Mouse (Mus musculus): ENCODE measurements around the gene Gzf1. TPM values are rescaled to one million over a fixed set of nuclear protein-coding genes. Genes with fewer than 3 reads are reported as not detected.
A peak's percentile ranks its signal among the peaks of the same experiment; 100 is the strongest.

Gzf1 gene
- polyA plus RNA-seq, 2 experiments = 15.3 to 21.6 TPM

- DNase-seq (ENCODE audit: low spot score) = peak; percentile 70
- H3K4me1 ChIP-seq (ENCODE audit: control insufficient read depth, insufficient read depth, low read length) = no peaks in the 10 kb centered on the region
- no peak overlapping the region for H3K4me3 ChIP-seq (replicated peaks; ENCODE audit: low read length)
- no peak overlapping the region for H3K4me2 ChIP-seq (replicated peaks; ENCODE audit: low read depth, low read length, severe bottlenecking)
- H3K27me3 ChIP-seq (ENCODE audit: control insufficient read depth, insufficient read depth, low read length) = no peaks in the 10 kb centered on the region
- no peak overlapping the region for H3K27ac ChIP-seq (replicated peaks; ENCODE audit: low read depth, low read length)
- ATAC-seq (ENCODE audit: low FRiP score, low read depth) = peak; percentile 19; the same call in 1 of the 2 replicates
- H3K9ac ChIP-seq (ENCODE audit: low read depth, low read length, severe bottlenecking) = no peak overlapping the region
- no peaks in the 10 kb centered on the region for H3K9me3 ChIP-seq (ENCODE audit: control insufficient read depth, low read length)
- 82% methylated on average over 15 of the region's 15 CpGs for WGBS
- no peak for TF ChIP-seq POLR2A (IDR thresholded peaks at IDR 0.05; ENCODE audit: borderline replicate concordance, extremely low read depth, insufficient read depth, insufficient read length)
- H3K36me3 ChIP-seq (ENCODE audit: control insufficient read depth, insufficient read depth, low read length) = peaks cover 9% of the 10 kb centered on the region
Observed at GRCm38 (mm10) chr2:148706409-148707201, 25.8 kb downstream of the Gzf1 start.

GRCm38 (mm10) chr2:148707202-148707530 lies 26.3 kb downstream of the Gzf1 start:
- Histone ChIP-seq H3K4me3 (replicated peaks; ENCODE audit: low read length) (no peak overlapping the region), H3K9ac (ENCODE audit: low read depth, low read length, severe bottlenecking) (no peak overlapping the region), H3K9me3 (ENCODE audit: control insufficient read depth, low read length) (no peaks in the 10 kb centered on the region), H3K4me1 (ENCODE audit: control insufficient read depth, insufficient read depth, low read length) (no peaks in the 10 kb centered on the region), H3K36me3 (ENCODE audit: control insufficient read depth, insufficient read depth, low read length) (peaks cover 9% of the 10 kb centered on the region; the same call in 1 of the 2 replicates), H3K27ac (replicated peaks; ENCODE audit: low read depth, low read length) (no peak overlapping the region), H3K4me2 (replicated peaks; ENCODE audit: low read depth, low read length, severe bottlenecking) (no peak overlapping the region), H3K27me3 (ENCODE audit: control insufficient read depth, insufficient read depth, low read length) (no peaks in the 10 kb centered on the region)
- DNase-seq (ENCODE audit: low spot score) (no peak), ATAC-seq (ENCODE audit: low FRiP score, low read depth) (no peak)
- 85% methylated on average over 6 of the region's 6 CpGs for WGBS
- TF ChIP-seq POLR2A (IDR thresholded peaks at IDR 0.05; ENCODE audit: borderline replicate concordance, extremely low read depth, insufficient read depth, insufficient read length) = no peak

- TF ChIP-seq POLR2A (IDR thresholded peaks at IDR 0.05; ENCODE audit: borderline replicate concordance, extremely low read depth, insufficient read depth, insufficient read length) = no peak
- no peak overlapping the region for H3K9ac ChIP-seq (ENCODE audit: low read depth, low read length, severe bottlenecking)
- no peak overlapping the region for H3K27ac ChIP-seq (replicated peaks; ENCODE audit: low read depth, low read length)
- 0 out of 2 replicates have a peak, but pooled peaks cover 1% of the 10 kb centered on the region for H3K36me3 ChIP-seq (ENCODE audit: control insufficient read depth, insufficient read depth, low read length)
- H3K9me3 ChIP-seq (ENCODE audit: control insufficient read depth, low read length) = no peaks in the 10 kb centered on the region
- no peaks in the 10 kb centered on the region for H3K27me3 ChIP-seq (ENCODE audit: control insufficient read depth, insufficient read depth, low read length)
- no peak for DNase-seq (ENCODE audit: low spot score)
- WGBS = 67% methylated on average over 3 of the region's 3 CpGs
- ATAC-seq (ENCODE audit: low FRiP score, low read depth) = no peak
- no peaks in the 10 kb centered on the region for H3K4me1 ChIP-seq (ENCODE audit: control insufficient read depth, insufficient read depth, low read length)
- no peak overlapping the region for H3K4me2 ChIP-seq (replicated peaks; ENCODE audit: low read depth, low read length, severe bottlenecking)
- H3K4me3 ChIP-seq (replicated peaks; ENCODE audit: low read length) = no peak overlapping the region
Observed at GRCm38 (mm10) chr2:148712326-148712725, 31.5 kb downstream of the Gzf1 start.

- TF ChIP-seq POLR2A (IDR thresholded peaks at IDR 0.05; ENCODE audit: borderline replicate concordance, extremely low read depth, insufficient read depth, insufficient read length) = no peak
- Histone ChIP-seq H3K4me1 (ENCODE audit: control insufficient read depth, insufficient read depth, low read length) (no peaks in the 10 kb centered on the region), H3K27me3 (ENCODE audit: control insufficient read depth, insufficient read depth, low read length) (no peaks in the 10 kb centered on the region), H3K4me3 (replicated peaks; ENCODE audit: low read length) (no peak overlapping the region), H3K36me3 (ENCODE audit: control insufficient read depth, insufficient read depth, low read length) (no peaks in the 10 kb centered on the region), H3K9me3 (ENCODE audit: control insufficient read depth, low read length) (no peaks in the 10 kb centered on the region), H3K4me2 (replicated peaks; ENCODE audit: low read depth, low read length, severe bottlenecking) (no peak overlapping the region), H3K9ac (ENCODE audit: low read depth, low read length, severe bottlenecking) (no peak overlapping the region), H3K27ac (replicated peaks; ENCODE audit: low read depth, low read length) (no peak overlapping the region)
- ATAC-seq (ENCODE audit: low FRiP score, low read depth) = no peak
- no peak for DNase-seq (ENCODE audit: low spot score)
- 79% methylated on average over 2 of the region's 2 CpGs for WGBS
Observed at GRCm38 (mm10) chr2:148717072-148717471, 36.2 kb downstream of the Gzf1 start.

GRCm38 (mm10) chr2:148719271-148719995 lies 38.6 kb downstream of the Gzf1 start:
- H3K36me3 ChIP-seq (ENCODE audit: control insufficient read depth, insufficient read depth, low read length) = no peaks in the 10 kb centered on the region

More at GRCm38 (mm10) chr2:148719271-148719995, 38.6 kb downstream of the Gzf1 start:
- H3K4me1 ChIP-seq (ENCODE audit: control insufficient read depth, insufficient read depth, low read length) = no peaks in the 10 kb centered on the region
- no peak for DNase-seq (ENCODE audit: low spot score)
- H3K4me3 ChIP-seq (replicated peaks; ENCODE audit: low read length) = no peak overlapping the region
- 70% methylated on average over 2 of the region's 2 CpGs for WGBS
- no peak overlapping the region for H3K4me2 ChIP-seq (replicated peaks; ENCODE audit: low read depth, low read length, severe bottlenecking)
- no peak for ATAC-seq (ENCODE audit: low FRiP score, low read depth)
- no peak overlapping the region for H3K27ac ChIP-seq (replicated peaks; ENCODE audit: low read depth, low read length)
- H3K9ac ChIP-seq (ENCODE audit: low read depth, low read length, severe bottlenecking) = no peak overlapping the region
- no peak for TF ChIP-seq POLR2A (IDR thresholded peaks at IDR 0.05; ENCODE audit: borderline replicate concordance, extremely low read depth, insufficient read depth, insufficient read length)
- no peaks in the 10 kb centered on the region for H3K27me3 ChIP-seq (ENCODE audit: control insufficient read depth, insufficient read depth, low read length)
- no peaks in the 10 kb centered on the region for H3K9me3 ChIP-seq (ENCODE audit: control insufficient read depth, low read length)
